Comparison of ENCODE assay signal across 12 mouse cellular contexts in genomic region chr11:22636761-22637557, GRCm38 (mm10).
DNase-seq lines count a peak whose midpoint lies in the region; ATAC-seq and TF ChIP-seq lines count a peak whose summit lies in the region.
"Had no signal": no experiment of that assay in that cellular context is flagged by ENCODE, and none has a peak within 500 bp of the region (broad histone marks: within the 10 kb centered on the region; RNA-seq: fewer than 3 reads in every experiment).

No protein-coding gene starts in this region.

- TF ChIP-seq CTCF in intestine, postnatal 0 days (IDR thresholded peaks at IDR 0.05; ENCODE audit: low read depth), result no peak

- no peak for ATAC-seq in intestine, embryonic 14.5 days (replicated peaks; ENCODE audit: low FRiP score, low TSS enrichment, low read depth)
- ATAC-seq in intestine, postnatal 0 days, result no peak
- ATAC-seq in heart, embryonic 12.5 days (ENCODE audit: insufficient number of reproducible peaks, low FRiP score), result peak; percentile 15; the same call in 1 of the 2 replicates

- H3K4me1 ChIP-seq in intestine, embryonic 14.5 days (replicated peaks; ENCODE audit: control insufficient read depth, insufficient read depth, low read length), result 0 out of 2 replicates have a peak, but pooled peaks cover 6% of the 10 kb centered on the region
- 0 out of 2 replicates have a peak, but pooled peaks cover 8% of the 10 kb centered on the region for H3K4me1 ChIP-seq in intestine, postnatal 0 days (replicated peaks; ENCODE audit: control insufficient read depth, insufficient read depth, low read length)
- H3K4me1 ChIP-seq in heart, embryonic 12.5 days (replicated peaks), result peaks cover 9% of the 10 kb centered on the region

- H3K4me3 ChIP-seq in intestine, embryonic 14.5 days (ENCODE audit: low read depth, low read length), result no peak overlapping the region
- no peak overlapping the region for H3K4me3 ChIP-seq in intestine, postnatal 0 days (ENCODE audit: low read depth, low read length)
- H3K4me3 ChIP-seq in heart, embryonic 12.5 days, result no peak overlapping the region
- H3K4me3 ChIP-seq: embryonic facial prominence, embryonic 15.5 days; heart, embryonic 13.5 days had no signal

- H3K9ac ChIP-seq in intestine, embryonic 14.5 days (ENCODE audit: low read length), result no peak overlapping the region
- H3K9ac ChIP-seq in intestine, postnatal 0 days (ENCODE audit: low read depth, low read length), result no peak overlapping the region
- no peak overlapping the region for H3K9ac ChIP-seq in heart, embryonic 12.5 days
- H3K9ac ChIP-seq: embryonic facial prominence, embryonic 15.5 days; heart, embryonic 13.5 days had no signal

- H3K27me3 ChIP-seq in intestine, embryonic 14.5 days (replicated peaks; ENCODE audit: control insufficient read depth, insufficient read depth, low read length), result no peaks in the 10 kb centered on the region
- H3K27me3 ChIP-seq in intestine, postnatal 0 days (replicated peaks; ENCODE audit: control insufficient read depth, insufficient read depth, low read length), result no peaks in the 10 kb centered on the region
- H3K27me3 ChIP-seq in heart, embryonic 12.5 days (replicated peaks), result no peaks in the 10 kb centered on the region
- H3K27me3 ChIP-seq: embryonic facial prominence, embryonic 15.5 days; heart, embryonic 13.5 days had no signal

- no peak overlapping the region for H3K4me2 ChIP-seq in intestine, embryonic 14.5 days (ENCODE audit: low read length)
- no peak overlapping the region for H3K4me2 ChIP-seq in intestine, postnatal 0 days (replicated peaks; ENCODE audit: low read depth)
- no peak overlapping the region for H3K4me2 ChIP-seq in heart, embryonic 12.5 days
- H3K4me2 ChIP-seq: embryonic facial prominence, embryonic 15.5 days; heart, embryonic 13.5 days had no signal

- peak; percentile 32 for DNase-seq in intestine, embryonic 14.5 days (ENCODE audit: low spot score)
- DNase-seq in kidney, adult 9 months, result peak; percentile 76
- DNase-seq in lung, postnatal 4 days, result peak; percentile 51 to 71
- no peak for DNase-seq in Muller cell, postnatal 12 days (ENCODE audit: inconsistent ontology term)
- DNase-seq in liver, result no peak
- no peak for DNase-seq in left cerebral cortex, postnatal 10 days (ENCODE audit: extremely low spot score in 1 of 2, low spot score in 2 of 2)
- DNase-seq: thymus, postnatal 36 days had no signal

- intact Hi-C loops in left cerebral cortex, postnatal 10 days (cut with DNase I), result loop anchor here (10.0 kb wide), 1 partner anchor 928 kb away; no protein-coding TSS in a partner anchor

- H3K27ac ChIP-seq in intestine, embryonic 14.5 days (ENCODE audit: low read depth), result no peak overlapping the region
- H3K27ac ChIP-seq in intestine, postnatal 0 days (ENCODE audit: low read depth, low read length), result no peak overlapping the region
- H3K27ac ChIP-seq in heart, embryonic 12.5 days (ENCODE audit: poor library complexity, severe bottlenecking), result no peak overlapping the region
- H3K27ac ChIP-seq: embryonic facial prominence, embryonic 15.5 days; heart, embryonic 13.5 days had no signal

- no peaks in the 10 kb centered on the region for H3K36me3 ChIP-seq in intestine, embryonic 14.5 days (ENCODE audit: control insufficient read depth, insufficient read depth, low read length)
- no peaks in the 10 kb centered on the region for H3K36me3 ChIP-seq in intestine, postnatal 0 days (ENCODE audit: control insufficient read depth, insufficient read depth)
- H3K36me3 ChIP-seq in heart, embryonic 12.5 days, result no peaks in the 10 kb centered on the region
- H3K36me3 ChIP-seq: embryonic facial prominence, embryonic 15.5 days; G1E; heart, embryonic 13.5 days had no signal

- no peaks in the 10 kb centered on the region for H3K9me3 ChIP-seq in intestine, embryonic 14.5 days (ENCODE audit: control insufficient read depth, low read length)
- no peaks in the 10 kb centered on the region for H3K9me3 ChIP-seq in intestine, postnatal 0 days (ENCODE audit: control insufficient read depth)
- no peaks in the 10 kb centered on the region for H3K9me3 ChIP-seq in heart, embryonic 12.5 days (replicated peaks)
- H3K9me3 ChIP-seq: embryonic facial prominence, embryonic 15.5 days; G1E; heart, embryonic 13.5 days had no signal

- 65% methylated on average over 9 of the region's 9 CpGs for WGBS in intestine, embryonic 14.5 days
- WGBS in intestine, postnatal 0 days, result 64% methylated on average over 9 of the region's 9 CpGs
- WGBS in heart, embryonic 12.5 days, result 77% methylated on average over 9 of the region's 9 CpGs

Comparison
In these comparisons a context has a peak if more than half of its experiments do, and no peak if none do; other contexts are left out.
1. DNase-seq: peak in intestine, embryonic 14.5 days (single experiment), kidney, adult 9 months (single experiment) and lung, postnatal 4 days (2 of 2); none in Muller cell, postnatal 12 days (single experiment), liver (single experiment) and left cerebral cortex, postnatal 10 days (0 of 2).